Mouse (Mus musculus): ENCODE measurements around the gene Gm7849. TPM values are rescaled to one million over a fixed set of nuclear protein-coding genes. Genes with fewer than 3 reads are reported as not detected.
"Not testable (repeated sequence)": the region's sequence is repeated elsewhere in the genome, so short reads cannot be mapped to it uniquely, and the experiment has no call there.

Gene Gm7849
- not detected for total RNA-seq (2021)
- long read RNA-seq, experiment 1: 0 reads
- long read RNA-seq, experiment 2: 0 reads

- intact Hi-C loops (cut with DNase I; ENCODE audit: low total_unique reads); DNase-seq: not testable (repeated sequence)
These were observed at the start of gene Gm7849 for GRCm38 (mm10) chr8:21456460-21456859. Gene Gm7849 (minus strand): TSS chr8:21456560.

GRCm38 (mm10) chr8:21427111-21427510 lies 29.2 kb downstream of the Gm7849 start, which contains the start of gene Defa36:
Gene Defa36 (plus strand): TSS chr8:21427411.
- intact Hi-C loops (cut with DNase I; ENCODE audit: low total_unique reads); DNase-seq: not testable (repeated sequence)

Other genes with a start within 250 kb of the Gm7849 start
- gene Gm15292, start 206.8 kb downstream of the Gm7849 start, total RNA-seq (2021): not detected
- not detected for gene Defa27, start 141.0 kb downstream of the Gm7849 start, total RNA-seq (2021)
- not detected for gene Defa29, start 129.5 kb downstream of the Gm7849 start, total RNA-seq (2021)
- gene Defa2, start 78.0 kb downstream of the Gm7849 start, total RNA-seq (2021): not detected
- gene Defa33, start 64.7 kb downstream of the Gm7849 start, total RNA-seq (2021): not detected
- not detected for gene Defa36, start 29.1 kb downstream of the Gm7849 start, total RNA-seq (2021)
- gene Defa20, start 52.7 kb upstream of the Gm7849 start, total RNA-seq (2021): not detected
- gene Defa32, start 72.5 kb upstream of the Gm7849 start, total RNA-seq (2021): not detected
- gene Defa37, start 108.8 kb upstream of the Gm7849 start, total RNA-seq (2021): not detected
- gene Defa28, start 126.4 kb upstream of the Gm7849 start, total RNA-seq (2021): not detected
- not detected for gene Gm7861, start 137.9 kb upstream of the Gm7849 start, total RNA-seq (2021)
- not detected for gene Defa26, start 161.6 kb upstream of the Gm7849 start, total RNA-seq (2021)
- gene Defa17, start 199.2 kb upstream of the Gm7849 start, total RNA-seq (2021): not detected
- not detected for gene Defa34, start 209.2 kb upstream of the Gm7849 start, total RNA-seq (2021)
- gene AY761184, start 247.1 kb upstream of the Gm7849 start, total RNA-seq (2021): not detected